Mouse (Mus musculus): ENCODE results near the gene Cib1. TPM values are rescaled to one million over a fixed set of nuclear protein-coding genes. Genes with fewer than 3 reads are reported as not detected.

Cib1 gene
- 53.8 and 63.6 TPM in 2 replicates for polyA plus RNA-seq (2021; fragmentation: Nextera tagmentation)
- long read RNA-seq, experiment 1, transcript Cib1-201 (7 exons, 1,047 nt): major isoform, 15 of 19 reads
- long read RNA-seq, experiment 1, partial matches to known transcripts: 1 of 19 reads
- long read RNA-seq, experiment 1, other reads (novel, unspliced or antisense): 1 of 19 reads
- long read RNA-seq, experiment 2, transcript Cib1-201 (7 exons, 1,047 nt): major isoform, 38 of 44 reads
- long read RNA-seq, experiment 2, partial matches to known transcripts: 3 of 44 reads
- long read RNA-seq, experiment 2, other reads (novel, unspliced or antisense): 3 of 44 reads

GRCm38 (mm10) chr7:80232489-80233029, at the start of gene Cib1, which contains the start of gene Gdpgp1:
Gene Cib1 (minus strand): TSS chr7:80232813.
Gene Gdpgp1 (plus strand): TSS chr7:80232865.

GRCm38 (mm10) chr7:80268897-80269750, 36.5 kb upstream of the Cib1 start, which contains the start of gene Vps33b:
Gene Vps33b (plus strand): TSS chr7:80269649.

GRCm38 (mm10) chr7:80260625-80261371, 28.2 kb upstream of the Cib1 start, which contains the start of gene Ngrn:
Gene Ngrn (plus strand): TSS chr7:80261215.

DNA sequence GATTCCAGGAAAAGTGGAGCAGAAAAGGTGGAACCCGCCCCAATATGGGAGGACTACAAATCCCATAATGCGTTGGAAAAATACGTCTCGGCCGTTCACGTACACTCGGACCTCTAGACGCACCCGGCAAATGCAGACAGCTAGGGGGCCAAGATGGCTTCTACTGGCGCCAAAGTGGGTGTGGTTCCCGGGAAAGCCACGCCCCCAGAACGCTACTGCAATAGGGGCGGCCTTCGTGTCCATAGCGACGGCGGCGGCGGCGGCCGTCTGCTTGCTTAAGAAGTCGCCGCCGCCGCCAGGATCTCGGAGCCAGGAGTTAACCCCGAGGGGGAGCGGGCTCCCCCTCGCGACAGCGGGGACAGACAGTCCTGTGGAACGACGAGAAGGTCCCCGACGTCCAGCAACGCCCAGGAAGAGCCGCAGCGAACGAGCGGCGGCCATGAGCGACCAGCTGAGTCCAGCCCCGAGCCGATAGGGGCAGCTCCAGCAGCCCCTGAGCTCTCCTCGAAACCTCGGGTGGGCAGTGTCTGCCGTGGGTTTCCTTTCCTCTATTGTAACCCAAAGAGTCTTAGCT, 13.6 kb upstream of the Cib1 start, which contains the start of gene Ttll13:
TSS of gene Ttll13 (plus strand) at position 229 of the 574 bp plus-strand sequence.

GRCm38 (mm10) chr7:80186531-80187296, 45.9 kb downstream of the Cib1 start, which contains the start of gene Sema4b:
Gene Sema4b (plus strand): TSS chr7:80186841.

Other genes with a start within 250 kb of the Cib1 start
- 3.2 and 3.6 TPM in 2 replicates for gene Zfp710, start 208.0 kb downstream of the Cib1 start, polyA plus RNA-seq (2021; fragmentation: Nextera tagmentation)
- gene Idh2, start 117.4 kb downstream of the Cib1 start, polyA plus RNA-seq (2021; fragmentation: Nextera tagmentation): 40.1 and 55.6 TPM in 2 replicates
- gene Sema4b, start 46.0 kb downstream of the Cib1 start, polyA plus RNA-seq (2021; fragmentation: Nextera tagmentation): 8.1 and 11.0 TPM in 2 replicates
- 5.7 and 5.9 TPM in 2 replicates for gene Gdpgp1, start 52 bp upstream of the Cib1 start, polyA plus RNA-seq (2021; fragmentation: Nextera tagmentation)
- 1.7 and 1.9 TPM in 2 replicates for gene Ttll13, start 13.6 kb upstream of the Cib1 start, polyA plus RNA-seq (2021; fragmentation: Nextera tagmentation)
- gene Ngrn, start 28.4 kb upstream of the Cib1 start, polyA plus RNA-seq (2021; fragmentation: Nextera tagmentation): 52.0 and 58.3 TPM in 2 replicates
- gene Vps33b, start 36.8 kb upstream of the Cib1 start, polyA plus RNA-seq (2021; fragmentation: Nextera tagmentation): 11.1 and 11.4 TPM in 2 replicates
- gene Prc1, start 61.6 kb upstream of the Cib1 start, polyA plus RNA-seq (2021; fragmentation: Nextera tagmentation): 1.1 and 1.3 TPM in 2 replicates
- gene Rccd1, start 91.6 kb upstream of the Cib1 start, polyA plus RNA-seq (2021; fragmentation: Nextera tagmentation): 0.92 and 1.1 TPM in 2 replicates
- 11.1 and 11.6 TPM in 2 replicates for gene Unc45a, start 108.2 kb upstream of the Cib1 start, polyA plus RNA-seq (2021; fragmentation: Nextera tagmentation)
- gene Hddc3, start 110.3 kb upstream of the Cib1 start, polyA plus RNA-seq (2021; fragmentation: Nextera tagmentation): 32.9 and 39.4 TPM in 2 replicates
- 12.0 and 14.3 TPM in 2 replicates for gene Man2a2, start 138.6 kb upstream of the Cib1 start, polyA plus RNA-seq (2021; fragmentation: Nextera tagmentation)
- 0.83 and 0.92 TPM in 2 replicates for gene Fes, start 155.1 kb upstream of the Cib1 start, polyA plus RNA-seq (2021; fragmentation: Nextera tagmentation)
- 1.5 and 4.3 TPM in 2 replicates for gene Furin, start 172.6 kb upstream of the Cib1 start, polyA plus RNA-seq (2021; fragmentation: Nextera tagmentation)

Measured in left cerebral cortex, adult 6 months (tissue).